8 mouse cellular contexts compared by ENCODE assay signal in genomic region chr5:143112281-143113246, GRCm38 (mm10). TPM values are rescaled to one million over a fixed set of nuclear protein-coding genes. Genes with fewer than 3 reads are reported as not detected.
DNase-seq lines count a peak whose midpoint lies in the region; ATAC-seq and TF ChIP-seq lines count a peak whose summit lies in the region.

Rnf216 (minus strand) TSS chr5:143112994.

- ATAC-seq in embryonic facial prominence, embryonic 15.5 days (ENCODE audit: insufficient number of reproducible peaks, low FRiP score, low TSS enrichment, low read depth), result peak; percentile 96
- peak; percentile 95 for ATAC-seq in limb, embryonic 14.5 days (ENCODE audit: low FRiP score, low read depth)
- ATAC-seq in midbrain, postnatal 0 days (ENCODE audit: low FRiP score), result peak; percentile 96

- WGBS in bone marrow, adult 2 months, result under 1% methylated on average over 108 of the region's 110 CpGs
- WGBS in embryonic facial prominence, embryonic 15.5 days, result 1% methylated on average over 90 of the region's 110 CpGs
- WGBS in limb, embryonic 14.5 days, result 1% methylated on average over 66 of the region's 110 CpGs
- WGBS in midbrain, postnatal 0 days, result 1% methylated on average over 68 of the region's 110 CpGs

- peak; percentile 80; the same call in 1 of the 2 replicates for TF ChIP-seq POLR2A in bone marrow, adult 2 months (IDR thresholded peaks at IDR 0.05; ENCODE audit: borderline replicate concordance, control insufficient read depth, low read depth, low read length)
- peak; percentile 79; the same call in 1 of the 2 replicates for TF ChIP-seq POLR2A in limb, embryonic 14.5 days (IDR thresholded peaks at IDR 0.05; ENCODE audit: borderline replicate concordance, extremely low read depth, insufficient read depth, insufficient read length)

- DNase-seq in 416B (ENCODE audit: low read depth), result peak; percentile 94
- DNase-seq in heart, adult 8-10 months (ENCODE audit: low spot score), result peak; percentile 93
- DNase-seq in kidney, adult 9 months, result peak; percentile 96
- peak; percentile 94 for DNase-seq in limb, embryonic 14.5 days (ENCODE audit: low spot score)
- DNase-seq in midbrain, postnatal 0 days (ENCODE audit: low spot score), result peak; percentile 97
- DNase-seq in spleen, postnatal 14 days (ENCODE audit: low spot score in 2 of 2), result peak; percentile 84 to 91

- H3K4me2 ChIP-seq in embryonic facial prominence, embryonic 15.5 days (replicated peaks), result peak within 1 kb of the TSS; percentile 74
- H3K4me2 ChIP-seq in limb, embryonic 14.5 days (replicated peaks; ENCODE audit: low read depth, low read length, severe bottlenecking), result peak within 1 kb of the TSS; percentile 78
- peak within 1 kb of the TSS; percentile 87 for H3K4me2 ChIP-seq in midbrain, postnatal 0 days (ENCODE audit: low read depth, low read length, poor library complexity, severe bottlenecking)

- peak within 1 kb of the TSS; percentile 97 for H3K27ac ChIP-seq in bone marrow, adult 2 months (ENCODE audit: control insufficient read depth, insufficient read depth, low read depth, low read length, poor library complexity)
- H3K27ac ChIP-seq in embryonic facial prominence, embryonic 15.5 days (replicated peaks), result peak within 1 kb of the TSS; percentile 91
- peak within 1 kb of the TSS; percentile 88 for H3K27ac ChIP-seq in limb, embryonic 14.5 days (replicated peaks; ENCODE audit: low read depth, low read length)
- peak within 1 kb of the TSS; percentile 78 for H3K27ac ChIP-seq in midbrain, postnatal 0 days (ENCODE audit: low read depth, low read length)

- H3K9ac ChIP-seq in embryonic facial prominence, embryonic 15.5 days, result peak within 1 kb of the TSS; percentile 66
- H3K9ac ChIP-seq in limb, embryonic 14.5 days (ENCODE audit: low read depth, low read length, severe bottlenecking), result peak within 1 kb of the TSS; percentile 95
- peak within 1 kb of the TSS; percentile 72 for H3K9ac ChIP-seq in midbrain, postnatal 0 days (replicated peaks; ENCODE audit: low read length, poor library complexity, severe bottlenecking)

- TF ChIP-seq CTCF in bone marrow, adult 2 months (IDR thresholded peaks at IDR 0.05; ENCODE audit: control insufficient read depth, insufficient read depth, low read length), result peak; percentile 83
- peak; percentile 85 for TF ChIP-seq CTCF in midbrain, postnatal 0 days (IDR thresholded peaks at IDR 0.05)

- peak within 1 kb of the TSS; percentile 79 for H3K4me3 ChIP-seq in bone marrow, adult 2 months (replicated peaks; ENCODE audit: control insufficient read depth, low read depth, low read length)
- peak within 1 kb of the TSS; percentile 73 for H3K4me3 ChIP-seq in embryonic facial prominence, embryonic 15.5 days (replicated peaks)
- peak within 1 kb of the TSS; percentile 93 for H3K4me3 ChIP-seq in limb, embryonic 14.5 days (replicated peaks; ENCODE audit: low read length)
- peak within 1 kb of the TSS; percentile 93 for H3K4me3 ChIP-seq in midbrain, postnatal 0 days (ENCODE audit: low read depth, low read length)

- H3K36me3 ChIP-seq in embryonic facial prominence, embryonic 15.5 days, result no peaks in the 10 kb centered on the region
- H3K36me3 ChIP-seq in limb, embryonic 14.5 days (ENCODE audit: control insufficient read depth, insufficient read depth, low read length), result peaks cover 5% of the 10 kb centered on the region; the same call in 1 of the 2 replicates
- no peaks in the 10 kb centered on the region for H3K36me3 ChIP-seq in midbrain, postnatal 0 days (ENCODE audit: insufficient read depth, low read length)

- H3K9me3 ChIP-seq in embryonic facial prominence, embryonic 15.5 days (replicated peaks), result no peaks in the 10 kb centered on the region
- H3K9me3 ChIP-seq in limb, embryonic 14.5 days (ENCODE audit: control insufficient read depth, low read length), result no peaks in the 10 kb centered on the region
- H3K9me3 ChIP-seq in midbrain, postnatal 0 days (ENCODE audit: low read length), result no peaks in the 10 kb centered on the region

- no peaks in the 10 kb centered on the region; the same call in 1 of the 2 replicates for H3K4me1 ChIP-seq in bone marrow, adult 2 months (ENCODE audit: control insufficient read depth, insufficient read depth, low read length)
- H3K4me1 ChIP-seq in embryonic facial prominence, embryonic 15.5 days, result peaks cover 19% of the 10 kb centered on the region
- peaks cover 7% of the 10 kb centered on the region; the same call in 1 of the 2 replicates for H3K4me1 ChIP-seq in limb, embryonic 14.5 days (ENCODE audit: control insufficient read depth, insufficient read depth, low read length)
- peaks cover 4% of the 10 kb centered on the region; the same call in 1 of the 2 replicates for H3K4me1 ChIP-seq in midbrain, postnatal 0 days (ENCODE audit: insufficient read depth, low read length)

- H3K27me3 ChIP-seq in embryonic facial prominence, embryonic 15.5 days, result no peaks in the 10 kb centered on the region
- no peaks in the 10 kb centered on the region for H3K27me3 ChIP-seq in limb, embryonic 14.5 days (ENCODE audit: control insufficient read depth, insufficient read depth, low read length)
- no peaks in the 10 kb centered on the region for H3K27me3 ChIP-seq in midbrain, postnatal 0 days (ENCODE audit: insufficient read depth, low read length)

RNA-seq across cellular contexts. Expression of gene Rnf216, which starts in this region (rescaled TPM):
- polyA plus RNA-seq in bone marrow, adult 2 months (2011; ENCODE audit: insufficient read depth, insufficient read length, low replicate concordance, missing spikeins), result 17.5 and 28.5 TPM in 2 replicates
- polyA plus RNA-seq in embryonic facial prominence, embryonic 15.5 days (2015; fragmentation: Nextera tagmentation; extraction: Ambion mirVana), result 41.2 and 42.7 TPM in 2 replicates
- 10 to 100 TPM; 22.2 to 24.3 (median 24.0) TPM for total RNA-seq in heart, adult 8-10 months (2022)
- polyA plus RNA-seq in limb, embryonic 14.5 days (2012; rRNA removed), result 41.5 and 47.3 TPM in 2 replicates
- 34.2 and 35.1 TPM in 2 replicates for polyA plus RNA-seq in limb, embryonic 14.5 days (2014; fragmentation: Nextera tagmentation; extraction: Ambion mirVana)
- 37.0 and 40.7 TPM in 2 replicates for total RNA-seq in midbrain, postnatal 0 days (2014; rRNA removed)
- polyA plus RNA-seq in midbrain, postnatal 0 days (2015; fragmentation: Nextera tagmentation; extraction: Ambion mirVana), result 22.1 and 27.5 TPM in 2 replicates

Comparison
In these comparisons a context has a peak if more than half of its experiments do, and no peak if none do; other contexts are left out.
1. Peak in every context shown above with its lines: DNase-seq, ATAC-seq, H3K4me3 ChIP-seq and H3K27ac ChIP-seq.